In the genomic region with DNA sequence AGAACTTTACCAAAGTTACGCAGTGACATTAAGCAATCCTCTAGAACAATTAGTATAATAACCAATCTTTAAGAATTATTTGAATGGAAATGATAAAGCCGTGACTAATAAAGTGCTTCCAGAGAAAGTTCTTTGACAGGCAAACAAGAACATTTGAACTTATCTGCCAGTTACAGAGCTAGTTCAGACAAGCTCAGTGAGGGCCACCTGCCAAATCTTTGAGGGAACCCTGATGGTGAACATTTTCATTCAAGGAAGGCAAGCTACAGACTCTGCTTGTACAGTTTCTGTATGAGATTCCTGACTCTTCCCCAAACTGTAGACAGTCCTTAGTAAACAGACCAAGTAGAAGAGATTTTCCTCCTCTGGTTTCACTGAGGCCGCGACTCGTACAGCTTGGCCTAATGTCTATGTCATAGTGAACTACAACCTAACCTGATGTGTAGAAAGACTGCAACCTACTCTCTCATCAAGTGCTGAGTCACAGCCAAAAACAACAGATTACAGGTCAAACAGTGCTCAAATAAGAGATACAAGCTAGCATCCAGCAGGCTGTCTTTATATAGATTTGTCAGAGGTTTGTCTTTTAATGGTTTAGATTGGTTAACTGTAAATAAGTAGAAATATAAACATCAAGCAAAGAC, we compare ENCODE assay signal across 17 mouse cellular contexts.
DNase-seq lines count a peak whose midpoint lies in the region; ATAC-seq and TF ChIP-seq lines count a peak whose summit lies in the region.
"Had no signal": no experiment of that assay in that cellular context is flagged by ENCODE, and none has a peak within 500 bp of the region (broad histone marks: within the 10 kb centered on the region; RNA-seq: fewer than 3 reads in every experiment).

No protein-coding gene starts in this region.

- ATAC-seq in heart, embryonic 15.5 days (replicated peaks; ENCODE audit: insufficient number of reproducible peaks, insufficient read depth, low FRiP score, low read depth): no peak
- ATAC-seq in intestine, postnatal 0 days: no peak
- ATAC-seq: activated CD4-positive, CD25-positive, alpha-beta regulatory T cell, adult 4 months; intestine, embryonic 15.5 days; midbrain, embryonic 15.5 days had no signal

- DNase-seq in heart, postnatal 25 days (ENCODE audit: low spot score): no peak
- DNase-seq in testis, postnatal 10 days (ENCODE audit: low spot score): peak; percentile 26
- no peak for DNase-seq in testis, postnatal 14 days (ENCODE audit: low spot score)
- DNase-seq in heart, postnatal 10 days: peak; percentile 73 to 76
- DNase-seq in lung, postnatal 36 days: peak; percentile 60
- no peak for DNase-seq in ovary, postnatal 36 days (ENCODE audit: low spot score)
- DNase-seq: cerebellum, adult 18-20 months; gastrocnemius, postnatal 10 days; kidney, postnatal 25 days had no signal

- H3K4me1 ChIP-seq in heart, embryonic 15.5 days (replicated peaks): 0 out of 2 replicates have a peak, but pooled peaks cover 4% of the 10 kb centered on the region
- H3K4me1 ChIP-seq in intestine, postnatal 0 days (replicated peaks; ENCODE audit: control insufficient read depth, insufficient read depth, low read length): peaks cover 2% of the 10 kb centered on the region

- 67% methylated on average over 5 of the region's 5 CpGs for WGBS in heart, embryonic 15.5 days
- WGBS in intestine, postnatal 0 days: 79% methylated on average over 5 of the region's 5 CpGs

- H3K27me3 ChIP-seq in heart, embryonic 15.5 days: no peaks in the 10 kb centered on the region
- no peaks in the 10 kb centered on the region for H3K27me3 ChIP-seq in intestine, postnatal 0 days (replicated peaks; ENCODE audit: control insufficient read depth, insufficient read depth, low read length)
- H3K27me3 ChIP-seq: intestine, embryonic 15.5 days; limb, embryonic 13.5 days; midbrain, embryonic 15.5 days had no signal

- H3K27ac ChIP-seq in heart, embryonic 15.5 days: peak overlapping the region; percentile 12; the same call in 1 of the 2 replicates
- H3K27ac ChIP-seq in intestine, postnatal 0 days (ENCODE audit: low read depth, low read length): no peak overlapping the region
- H3K27ac ChIP-seq: hindbrain, embryonic 10.5 days; intestine, embryonic 15.5 days; left cerebral cortex, adult 2 months; limb, embryonic 13.5 days; midbrain, embryonic 15.5 days had no signal

- no peaks in the 10 kb centered on the region for H3K36me3 ChIP-seq in heart, embryonic 15.5 days
- no peaks in the 10 kb centered on the region for H3K36me3 ChIP-seq in intestine, postnatal 0 days (ENCODE audit: control insufficient read depth, insufficient read depth)
- H3K36me3 ChIP-seq: intestine, embryonic 15.5 days; limb, embryonic 13.5 days; midbrain, embryonic 15.5 days had no signal

- H3K4me2 ChIP-seq in heart, embryonic 15.5 days: no peak overlapping the region
- H3K4me2 ChIP-seq in intestine, postnatal 0 days (replicated peaks; ENCODE audit: low read depth): no peak overlapping the region
- H3K4me2 ChIP-seq: intestine, embryonic 15.5 days; limb, embryonic 13.5 days; midbrain, embryonic 15.5 days had no signal

- intact Hi-C loops in heart, postnatal 25 days (cut with DNase I): no loop called here
- intact Hi-C loops in heart, postnatal 10 days (cut with DNase I): no loop called here

- no peak overlapping the region for H3K9ac ChIP-seq in heart, embryonic 15.5 days
- H3K9ac ChIP-seq in intestine, postnatal 0 days (ENCODE audit: low read depth, low read length): no peak overlapping the region
- H3K9ac ChIP-seq: intestine, embryonic 15.5 days; limb, embryonic 13.5 days; midbrain, embryonic 15.5 days had no signal

- H3K4me3 ChIP-seq in heart, embryonic 15.5 days: no peak overlapping the region
- no peak overlapping the region for H3K4me3 ChIP-seq in intestine, postnatal 0 days (ENCODE audit: low read depth, low read length)
- H3K4me3 ChIP-seq: hindbrain, embryonic 10.5 days; intestine, embryonic 15.5 days; left cerebral cortex, adult 2 months; limb, embryonic 13.5 days; midbrain, embryonic 15.5 days had no signal

- TF ChIP-seq CTCF in intestine, postnatal 0 days (IDR thresholded peaks at IDR 0.05; ENCODE audit: low read depth): no peak

- H3K9me3 ChIP-seq in heart, embryonic 15.5 days (replicated peaks): no peaks in the 10 kb centered on the region
- H3K9me3 ChIP-seq in intestine, postnatal 0 days (ENCODE audit: control insufficient read depth): no peaks in the 10 kb centered on the region
- H3K9me3 ChIP-seq: hindbrain, embryonic 10.5 days; intestine, embryonic 15.5 days; limb, embryonic 13.5 days; midbrain, embryonic 15.5 days had no signal

Comparison
In these comparisons a context has a peak if more than half of its experiments do, and no peak if none do; other contexts are left out.
1. DNase-seq: peak in testis, postnatal 10 days (single experiment), heart, postnatal 10 days (2 of 2) and lung, postnatal 36 days (single experiment); none in heart, postnatal 25 days (single experiment), testis, postnatal 14 days (single experiment) and ovary, postnatal 36 days (single experiment).